Mouse (Mus musculus): ENCODE measurements around the gene Kif26b.

DNA sequence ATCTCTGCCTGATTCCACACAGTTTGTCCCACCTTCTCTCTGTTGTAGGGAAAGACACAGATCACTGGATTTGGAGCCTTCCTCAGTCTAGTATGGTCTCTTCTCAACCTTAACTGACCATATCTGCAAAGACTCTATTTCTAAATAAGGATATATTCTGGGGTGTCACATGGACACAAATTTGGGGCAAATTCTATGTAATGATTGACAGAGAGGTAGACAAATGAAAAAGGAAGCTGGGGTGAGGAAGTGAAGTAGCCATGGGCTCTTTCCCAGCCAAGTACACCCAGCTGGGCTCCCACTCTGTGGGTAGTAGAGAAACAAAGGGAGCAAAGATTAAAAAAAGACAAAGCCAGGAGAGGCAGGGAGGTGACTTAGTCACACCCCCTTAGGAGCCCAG is 158.0 kb downstream of the Kif26b start:
- TF ChIP-seq CTCF (IDR thresholded peaks at IDR 0.05; ENCODE audit: control insufficient read depth, insufficient read depth, insufficient replicate concordance, low read depth, low read length) = no peak
- no peak for TF ChIP-seq POLR2A (IDR thresholded peaks at IDR 0.05; ENCODE audit: control insufficient read depth, low read depth, low read length)

Measured in testis, adult 2 months (tissue).